Mouse (Mus musculus): ENCODE results near the gene Stard8. TPM values are rescaled to one million over a fixed set of nuclear protein-coding genes. Genes with fewer than 3 reads are reported as not detected.

The Stard8 gene
- polyA plus RNA-seq, 1 experiment from 2014 or later: 4.8 TPM

- H3K27ac ChIP-seq (replicated peaks; ENCODE audit: low read depth, low read length): no peak overlapping the region
- H3K4me2 ChIP-seq (ENCODE audit: low read length): no peak overlapping the region
- H3K27me3 ChIP-seq (ENCODE audit: control insufficient read depth, insufficient read depth, low read length): no peaks in the 10 kb centered on the region
- H3K4me3 ChIP-seq (replicated peaks; ENCODE audit: low read depth, low read length): no peak overlapping the region
- no peak overlapping the region for H3K9ac ChIP-seq (replicated peaks; ENCODE audit: low read length)
- WGBS: 90% methylated on average over 5 of the region's 5 CpGs
- ATAC-seq (ENCODE audit: low FRiP score, low TSS enrichment): no peak
- H3K36me3 ChIP-seq (ENCODE audit: control insufficient read depth, insufficient read depth, low read length): no peaks in the 10 kb centered on the region
- H3K9me3 ChIP-seq (ENCODE audit: control insufficient read depth, low read length): no peaks in the 10 kb centered on the region
- H3K4me1 ChIP-seq (ENCODE audit: control insufficient read depth, insufficient read depth, low read length): no peaks in the 10 kb centered on the region
- no peak for DNase-seq
These were observed 7.5 kb downstream of the Stard8 start for GRCm38 (mm10) chrX:99010581-99010980.

- DNase-seq: no peak
- WGBS: 81% methylated on average over 3 of the region's 3 CpGs
- Histone ChIP-seq H3K4me1 (ENCODE audit: control insufficient read depth, insufficient read depth, low read length) (no peaks in the 10 kb centered on the region), H3K9ac (replicated peaks; ENCODE audit: low read length) (no peak overlapping the region), H3K4me3 (replicated peaks; ENCODE audit: low read depth, low read length) (no peak overlapping the region), H3K27ac (replicated peaks; ENCODE audit: low read depth, low read length) (no peak overlapping the region), H3K9me3 (ENCODE audit: control insufficient read depth, low read length) (no peaks in the 10 kb centered on the region), H3K4me2 (ENCODE audit: low read length) (no peak overlapping the region), H3K36me3 (ENCODE audit: control insufficient read depth, insufficient read depth, low read length) (no peaks in the 10 kb centered on the region), H3K27me3 (ENCODE audit: control insufficient read depth, insufficient read depth, low read length) (no peaks in the 10 kb centered on the region)
- no peak for ATAC-seq (ENCODE audit: low FRiP score, low TSS enrichment)
These were observed 8.2 kb downstream of the Stard8 start for GRCm38 (mm10) chrX:99011281-99011680.

- ATAC-seq (ENCODE audit: low FRiP score, low TSS enrichment): no peak
- Histone ChIP-seq H3K4me2 (ENCODE audit: low read length) (no peak overlapping the region), H3K9me3 (ENCODE audit: control insufficient read depth, low read length) (no peaks in the 10 kb centered on the region), H3K4me3 (replicated peaks; ENCODE audit: low read depth, low read length) (no peak overlapping the region), H3K27ac (replicated peaks; ENCODE audit: low read depth, low read length) (no peak overlapping the region), H3K9ac (replicated peaks; ENCODE audit: low read length) (no peak overlapping the region), H3K36me3 (ENCODE audit: control insufficient read depth, insufficient read depth, low read length) (no peaks in the 10 kb centered on the region), H3K4me1 (ENCODE audit: control insufficient read depth, insufficient read depth, low read length) (no peaks in the 10 kb centered on the region), H3K27me3 (ENCODE audit: control insufficient read depth, insufficient read depth, low read length) (no peaks in the 10 kb centered on the region)
- WGBS: 86% methylated on average over 3 of the region's 3 CpGs
- no peak for DNase-seq
These were observed 9.4 kb downstream of the Stard8 start for GRCm38 (mm10) chrX:99012486-99012885.

- Histone ChIP-seq H3K9ac (replicated peaks; ENCODE audit: low read length) (no peak overlapping the region), H3K9me3 (ENCODE audit: control insufficient read depth, low read length) (no peaks in the 10 kb centered on the region), H3K4me1 (ENCODE audit: control insufficient read depth, insufficient read depth, low read length) (no peaks in the 10 kb centered on the region), H3K27me3 (ENCODE audit: control insufficient read depth, insufficient read depth, low read length) (no peaks in the 10 kb centered on the region), H3K4me3 (replicated peaks; ENCODE audit: low read depth, low read length) (no peak overlapping the region), H3K27ac (replicated peaks; ENCODE audit: low read depth, low read length) (no peak overlapping the region), H3K36me3 (ENCODE audit: control insufficient read depth, insufficient read depth, low read length) (no peaks in the 10 kb centered on the region), H3K4me2 (ENCODE audit: low read length) (no peak overlapping the region)
- DNase-seq (no peak), ATAC-seq (ENCODE audit: low FRiP score, low TSS enrichment) (no peak)
- WGBS: 84% methylated on average over 2 of the region's 2 CpGs
These were observed 12.7 kb downstream of the Stard8 start for GRCm38 (mm10) chrX:99015705-99016104.

- DNase-seq (no peak), ATAC-seq (ENCODE audit: low FRiP score, low TSS enrichment) (no peak)
- Histone ChIP-seq H3K27ac (replicated peaks; ENCODE audit: low read depth, low read length) (no peak overlapping the region), H3K4me1 (ENCODE audit: control insufficient read depth, insufficient read depth, low read length) (no peaks in the 10 kb centered on the region), H3K9me3 (ENCODE audit: control insufficient read depth, low read length) (no peaks in the 10 kb centered on the region), H3K36me3 (ENCODE audit: control insufficient read depth, insufficient read depth, low read length) (no peaks in the 10 kb centered on the region), H3K27me3 (ENCODE audit: control insufficient read depth, insufficient read depth, low read length) (no peaks in the 10 kb centered on the region), H3K4me2 (ENCODE audit: low read length) (no peak overlapping the region), H3K4me3 (replicated peaks; ENCODE audit: low read depth, low read length) (no peak overlapping the region), H3K9ac (replicated peaks; ENCODE audit: low read length) (no peak overlapping the region)
- 66% methylated on average over 8 of the region's 8 CpGs for WGBS
These were observed 13.9 kb downstream of the Stard8 start for GRCm38 (mm10) chrX:99016987-99017386.

- no peak overlapping the region for H3K27ac ChIP-seq (replicated peaks; ENCODE audit: low read depth, low read length)
- H3K9ac ChIP-seq (replicated peaks; ENCODE audit: low read length): no peak overlapping the region
- no peaks in the 10 kb centered on the region for H3K27me3 ChIP-seq (ENCODE audit: control insufficient read depth, insufficient read depth, low read length)
- H3K4me3 ChIP-seq (replicated peaks; ENCODE audit: low read depth, low read length): no peak overlapping the region
- no peaks in the 10 kb centered on the region for H3K9me3 ChIP-seq (ENCODE audit: control insufficient read depth, low read length)
- H3K4me1 ChIP-seq (ENCODE audit: control insufficient read depth, insufficient read depth, low read length): no peaks in the 10 kb centered on the region
- no peaks in the 10 kb centered on the region for H3K36me3 ChIP-seq (ENCODE audit: control insufficient read depth, insufficient read depth, low read length)
- no peak overlapping the region for H3K4me2 ChIP-seq (ENCODE audit: low read length)
- no peak for DNase-seq
- no peak for ATAC-seq (ENCODE audit: low FRiP score, low TSS enrichment)
- WGBS: 77% methylated on average over 6 of the region's 6 CpGs
These were observed 14.8 kb downstream of the Stard8 start for GRCm38 (mm10) chrX:99017874-99018273.

- H3K4me1 ChIP-seq (ENCODE audit: control insufficient read depth, insufficient read depth, low read length): no peaks in the 10 kb centered on the region
- H3K27ac ChIP-seq (replicated peaks; ENCODE audit: low read depth, low read length): no peak overlapping the region
- H3K9ac ChIP-seq (replicated peaks; ENCODE audit: low read length): no peak overlapping the region
- 84% methylated on average over 4 of the region's 4 CpGs for WGBS
- no peak overlapping the region for H3K4me2 ChIP-seq (ENCODE audit: low read length)
- H3K36me3 ChIP-seq (ENCODE audit: control insufficient read depth, insufficient read depth, low read length): no peaks in the 10 kb centered on the region
- H3K9me3 ChIP-seq (ENCODE audit: control insufficient read depth, low read length): no peaks in the 10 kb centered on the region
- no peak for ATAC-seq (ENCODE audit: low FRiP score, low TSS enrichment)
- no peak overlapping the region for H3K4me3 ChIP-seq (replicated peaks; ENCODE audit: low read depth, low read length)
- no peaks in the 10 kb centered on the region for H3K27me3 ChIP-seq (ENCODE audit: control insufficient read depth, insufficient read depth, low read length)
- DNase-seq: no peak
These were observed 16.3 kb downstream of the Stard8 start for GRCm38 (mm10) chrX:99019303-99019702.

GRCm38 (mm10) chrX:99020215-99020614 is 17.2 kb downstream of the Stard8 start:
- no peaks in the 10 kb centered on the region for H3K4me1 ChIP-seq (ENCODE audit: control insufficient read depth, insufficient read depth, low read length)
- ATAC-seq (ENCODE audit: low FRiP score, low TSS enrichment) (peak; percentile 50; the same call in 1 of the 2 replicates), DNase-seq (peak; percentile 23)
- no peak overlapping the region for H3K27ac ChIP-seq (replicated peaks; ENCODE audit: low read depth, low read length)
- H3K4me2 ChIP-seq (ENCODE audit: low read length): no peak overlapping the region
- no peaks in the 10 kb centered on the region for H3K36me3 ChIP-seq (ENCODE audit: control insufficient read depth, insufficient read depth, low read length)
- 19% methylated on average over 4 of the region's 4 CpGs for WGBS
- H3K27me3 ChIP-seq (ENCODE audit: control insufficient read depth, insufficient read depth, low read length): no peaks in the 10 kb centered on the region
- no peak overlapping the region for H3K9ac ChIP-seq (replicated peaks; ENCODE audit: low read length)
- no peaks in the 10 kb centered on the region for H3K9me3 ChIP-seq (ENCODE audit: control insufficient read depth, low read length)
- H3K4me3 ChIP-seq (replicated peaks; ENCODE audit: low read depth, low read length): no peak overlapping the region

- no peak overlapping the region for H3K27ac ChIP-seq (replicated peaks; ENCODE audit: low read depth, low read length)
- ATAC-seq (ENCODE audit: low FRiP score, low TSS enrichment): no peak
- H3K4me3 ChIP-seq (replicated peaks; ENCODE audit: low read depth, low read length): no peak overlapping the region
- no peak for DNase-seq
- no peaks in the 10 kb centered on the region for H3K9me3 ChIP-seq (ENCODE audit: control insufficient read depth, low read length)
- no peaks in the 10 kb centered on the region for H3K27me3 ChIP-seq (ENCODE audit: control insufficient read depth, insufficient read depth, low read length)
- H3K9ac ChIP-seq (replicated peaks; ENCODE audit: low read length): no peak overlapping the region
- H3K36me3 ChIP-seq (ENCODE audit: control insufficient read depth, insufficient read depth, low read length): no peaks in the 10 kb centered on the region
- no peak overlapping the region for H3K4me2 ChIP-seq (ENCODE audit: low read length)
- WGBS: 75% methylated on average over 2 of the region's 2 CpGs
- H3K4me1 ChIP-seq (ENCODE audit: control insufficient read depth, insufficient read depth, low read length): no peaks in the 10 kb centered on the region
These were observed 18.5 kb downstream of the Stard8 start for GRCm38 (mm10) chrX:99021593-99021992.

Data from midbrain, embryonic 14.5 days (tissue).